10 mouse cellular contexts compared by ENCODE assay signal in genomic region chr19:57039258-57039657, GRCm38 (mm10). TPM values are rescaled to one million over a fixed set of nuclear protein-coding genes. Genes with fewer than 3 reads are reported as not detected.
DNase-seq lines count a peak whose midpoint lies in the region; ATAC-seq and TF ChIP-seq lines count a peak whose summit lies in the region.
"Had no signal": no experiment of that assay in that cellular context is flagged by ENCODE, and none has a peak within 500 bp of the region (broad histone marks: within the 10 kb centered on the region; RNA-seq: fewer than 3 reads in every experiment).

No protein-coding gene starts in this region.

- H3K4me3 ChIP-seq in forebrain, postnatal 0 days (ENCODE audit: low read depth, low read length): no peak overlapping the region
- H3K4me3 ChIP-seq in forebrain, embryonic 16.5 days (replicated peaks; ENCODE audit: low read length): no peak overlapping the region
- no peak overlapping the region for H3K4me3 ChIP-seq in midbrain, postnatal 0 days (ENCODE audit: low read depth, low read length)
- H3K4me3 ChIP-seq in midbrain, embryonic 15.5 days: no peak overlapping the region
- H3K4me3 ChIP-seq in bone marrow, adult 2 months (replicated peaks; ENCODE audit: control insufficient read depth, low read depth, low read length): no peak overlapping the region
- H3K4me3 ChIP-seq in midbrain, embryonic 16.5 days (ENCODE audit: low read depth, low read length): no peak overlapping the region
- H3K4me3 ChIP-seq: megakaryocyte, embryonic 14.5 days had no signal

- no peak for TF ChIP-seq POLR2A in bone marrow, adult 2 months (IDR thresholded peaks at IDR 0.05; ENCODE audit: borderline replicate concordance, control insufficient read depth, low read depth, low read length)

- no peaks in the 10 kb centered on the region for H3K9me3 ChIP-seq in forebrain, postnatal 0 days (ENCODE audit: low read length)
- H3K9me3 ChIP-seq in forebrain, embryonic 16.5 days (ENCODE audit: control insufficient read depth, low read length): no peaks in the 10 kb centered on the region
- H3K9me3 ChIP-seq in midbrain, postnatal 0 days (ENCODE audit: low read length): no peaks in the 10 kb centered on the region
- H3K9me3 ChIP-seq in midbrain, embryonic 15.5 days: no peaks in the 10 kb centered on the region
- H3K9me3 ChIP-seq in midbrain, embryonic 16.5 days (replicated peaks; ENCODE audit: control insufficient read depth, low read length, poor library complexity, severe bottlenecking): no peaks in the 10 kb centered on the region
- H3K9me3 ChIP-seq: megakaryocyte, embryonic 14.5 days had no signal

- peak; percentile 56 for DNase-seq in forebrain, postnatal 0 days
- peak; percentile 63 for DNase-seq in midbrain, postnatal 0 days (ENCODE audit: low spot score)
- DNase-seq in mesoderm, embryonic 11.5 days (ENCODE audit: low read depth, low spot score): peak; percentile 63
- no peak for DNase-seq in urinary bladder, postnatal 4 days (ENCODE audit: low spot score in 2 of 2)

- H3K27ac ChIP-seq in forebrain, postnatal 0 days (ENCODE audit: low read depth, low read length): no peak overlapping the region
- no peak overlapping the region for H3K27ac ChIP-seq in forebrain, embryonic 16.5 days (ENCODE audit: low read length)
- no peak overlapping the region for H3K27ac ChIP-seq in midbrain, postnatal 0 days (ENCODE audit: low read depth, low read length)
- H3K27ac ChIP-seq in midbrain, embryonic 15.5 days: no peak overlapping the region
- H3K27ac ChIP-seq in bone marrow, adult 2 months (ENCODE audit: control insufficient read depth, insufficient read depth, low read depth, low read length, poor library complexity): no peak overlapping the region
- H3K27ac ChIP-seq in midbrain, embryonic 16.5 days (ENCODE audit: low read length): no peak overlapping the region

- H3K4me1 ChIP-seq in forebrain, postnatal 0 days (ENCODE audit: insufficient read depth): no peaks in the 10 kb centered on the region
- H3K4me1 ChIP-seq in forebrain, embryonic 16.5 days (replicated peaks; ENCODE audit: control insufficient read depth, insufficient read depth, low read length): no peaks in the 10 kb centered on the region
- no peaks in the 10 kb centered on the region for H3K4me1 ChIP-seq in midbrain, postnatal 0 days (ENCODE audit: insufficient read depth, low read length)
- H3K4me1 ChIP-seq in midbrain, embryonic 15.5 days: no peaks in the 10 kb centered on the region
- H3K4me1 ChIP-seq in bone marrow, adult 2 months (ENCODE audit: control insufficient read depth, insufficient read depth, low read length): no peaks in the 10 kb centered on the region
- H3K4me1 ChIP-seq in midbrain, embryonic 16.5 days (ENCODE audit: control insufficient read depth, insufficient read depth, low read length): peaks cover 2% of the 10 kb centered on the region; the same call in 1 of the 2 replicates
- H3K4me1 ChIP-seq: megakaryocyte, embryonic 14.5 days had no signal

- H3K9ac ChIP-seq in forebrain, postnatal 0 days: no peak overlapping the region
- no peak overlapping the region for H3K9ac ChIP-seq in forebrain, embryonic 16.5 days (replicated peaks; ENCODE audit: low read depth, low read length)
- H3K9ac ChIP-seq in midbrain, postnatal 0 days (replicated peaks; ENCODE audit: low read length, poor library complexity, severe bottlenecking): no peak overlapping the region
- H3K9ac ChIP-seq in midbrain, embryonic 15.5 days: no peak overlapping the region
- H3K9ac ChIP-seq in midbrain, embryonic 16.5 days (ENCODE audit: low read depth, low read length): no peak overlapping the region

- peaks cover 39% of the 10 kb centered on the region for H3K36me3 ChIP-seq in forebrain, postnatal 0 days (ENCODE audit: insufficient read depth)
- no peaks in the 10 kb centered on the region; the same call in none of the 2 replicates for H3K36me3 ChIP-seq in forebrain, embryonic 16.5 days (ENCODE audit: control insufficient read depth, insufficient read depth)
- peaks cover 50% of the 10 kb centered on the region for H3K36me3 ChIP-seq in midbrain, postnatal 0 days (ENCODE audit: insufficient read depth, low read length)
- peaks cover 8% of the 10 kb centered on the region; the same call in 1 of the 2 replicates for H3K36me3 ChIP-seq in midbrain, embryonic 15.5 days (replicated peaks)
- peaks cover 27% of the 10 kb centered on the region for H3K36me3 ChIP-seq in midbrain, embryonic 16.5 days (ENCODE audit: control insufficient read depth, insufficient read depth, low read length)

- peak; percentile 48; the same call in 1 of the 2 replicates for ATAC-seq in forebrain, postnatal 0 days
- no peak for ATAC-seq in forebrain, embryonic 16.5 days
- no peak for ATAC-seq in midbrain, postnatal 0 days (ENCODE audit: low FRiP score)
- ATAC-seq in midbrain, embryonic 15.5 days (replicated peaks): no peak
- no peak for ATAC-seq in midbrain, embryonic 16.5 days

- WGBS in forebrain, postnatal 0 days: 69% methylated on average over 6 of the region's 6 CpGs
- 62% methylated on average over 6 of the region's 6 CpGs for WGBS in forebrain, embryonic 16.5 days
- WGBS in midbrain, postnatal 0 days: 63% methylated on average over 6 of the region's 6 CpGs
- WGBS in midbrain, embryonic 15.5 days: 71% methylated on average over 6 of the region's 6 CpGs
- WGBS in bone marrow, adult 2 months: 73% methylated on average over 6 of the region's 6 CpGs
- WGBS in midbrain, embryonic 16.5 days: 69% methylated on average over 6 of the region's 6 CpGs

- peak; percentile 73 for TF ChIP-seq CTCF in forebrain, postnatal 0 days (IDR thresholded peaks at IDR 0.05; ENCODE audit: low read depth)
- TF ChIP-seq CTCF in midbrain, postnatal 0 days (IDR thresholded peaks at IDR 0.05): peak; percentile 81
- TF ChIP-seq CTCF in bone marrow, adult 2 months (IDR thresholded peaks at IDR 0.05; ENCODE audit: control insufficient read depth, insufficient read depth, low read length): 0 out of 2 replicates have a peak, but pooled peaks have one; percentile 27

- no peaks in the 10 kb centered on the region for H3K27me3 ChIP-seq in forebrain, postnatal 0 days (ENCODE audit: insufficient read depth, low read length)
- H3K27me3 ChIP-seq in forebrain, embryonic 16.5 days (replicated peaks; ENCODE audit: control insufficient read depth, insufficient read depth, low read length): no peaks in the 10 kb centered on the region
- H3K27me3 ChIP-seq in midbrain, postnatal 0 days (ENCODE audit: insufficient read depth, low read length): no peaks in the 10 kb centered on the region
- H3K27me3 ChIP-seq in midbrain, embryonic 15.5 days (replicated peaks): no peaks in the 10 kb centered on the region
- no peaks in the 10 kb centered on the region for H3K27me3 ChIP-seq in midbrain, embryonic 16.5 days (ENCODE audit: control insufficient read depth, insufficient read depth, low read depth, low read length)

- no peak overlapping the region for H3K4me2 ChIP-seq in forebrain, postnatal 0 days (ENCODE audit: low read depth)
- no peak overlapping the region for H3K4me2 ChIP-seq in forebrain, embryonic 16.5 days (ENCODE audit: low read length)
- H3K4me2 ChIP-seq in midbrain, postnatal 0 days (ENCODE audit: low read depth, low read length, poor library complexity, severe bottlenecking): no peak overlapping the region
- no peak overlapping the region for H3K4me2 ChIP-seq in midbrain, embryonic 15.5 days
- no peak overlapping the region for H3K4me2 ChIP-seq in midbrain, embryonic 16.5 days (ENCODE audit: low read length)

RNA-seq across cellular contexts. Expression of gene Afap1l2, which starts 31.2 kb away (rescaled TPM):
- 11.6 and 12.7 TPM in 2 replicates for total RNA-seq in forebrain, postnatal 0 days (2014; rRNA removed)
- polyA plus RNA-seq in forebrain, postnatal 0 days (2015; fragmentation: Nextera tagmentation; extraction: Ambion mirVana): 8.5 and 10.1 TPM in 2 replicates
- 8.9 and 9.9 TPM in 2 replicates for polyA plus RNA-seq in forebrain, embryonic 16.5 days (2015; fragmentation: Nextera tagmentation; extraction: Ambion mirVana)
- 13.2 and 15.3 TPM in 2 replicates for total RNA-seq in midbrain, postnatal 0 days (2014; rRNA removed)
- 8.1 and 10.8 TPM in 2 replicates for polyA plus RNA-seq in midbrain, postnatal 0 days (2015; fragmentation: Nextera tagmentation; extraction: Ambion mirVana)
- 9.6 and 11.0 TPM in 2 replicates for polyA plus RNA-seq in midbrain, embryonic 15.5 days (2015; fragmentation: Nextera tagmentation; extraction: Ambion mirVana)
- 1.3 and 4.9 TPM in 2 replicates for polyA plus RNA-seq in bone marrow, adult 2 months (2011; ENCODE audit: insufficient read depth, insufficient read length, low replicate concordance, missing spikeins)
- polyA plus RNA-seq in midbrain, embryonic 16.5 days (2015; fragmentation: Nextera tagmentation; extraction: Ambion mirVana): 9.5 and 11.7 TPM in 2 replicates
- total RNA-seq: hematopoietic stem cell, adult 5-6 weeks had no signal

Comparison
In these comparisons a context has a peak if more than half of its experiments do, and no peak if none do; other contexts are left out.
1. DNase-seq: peak in forebrain, postnatal 0 days (single experiment), midbrain, postnatal 0 days (single experiment) and mesoderm, embryonic 11.5 days (single experiment); none in urinary bladder, postnatal 4 days (0 of 2).
2. CTCF ChIP-seq: peak in every context shown above with its lines; median percentile 81 in midbrain, postnatal 0 days; 73 in forebrain, postnatal 0 days; 27 in bone marrow, adult 2 months.